Mouse (Mus musculus) heart, embryonic 11.5 days (tissue): ENCODE data around the gene B230219D22Rik. TPM values are rescaled to one million over a fixed set of nuclear protein-coding genes. Genes with fewer than 3 reads are reported as not detected.

ENCODE experiments used
- ATAC-seq: fragments of 200-750 bp; cut with Nextera tagmentation; replicated peaks from 2 replicates; pipeline ENCODE4 v1.8.0; 2017; ENCODE audit warnings: moderate library complexity; ENCODE audit not compliant: insufficient number of reproducible peaks, low FRiP score, low TSS enrichment
- H3K27ac ChIP-seq: fragments of 300-500 bp; sonication (generic); 2 replicates; pipeline ENCODE4 v1.5.1; 2014; ENCODE audit warnings: mild to moderate bottlenecking, low read depth, low read length
- H3K27me3 ChIP-seq: fragments of 300-500 bp; sonication (generic); 2 replicates; pipeline ENCODE4 v1.6.1; 2014; ENCODE audit warnings: mild to moderate bottlenecking, low read length, mixed read lengths; ENCODE audit not compliant: control insufficient read depth, insufficient read depth
- H3K36me3 ChIP-seq: fragments of 300-500 bp; sonication (generic); 2 replicates; pipeline ENCODE4 v1.6.1; 2014; ENCODE audit warnings: mild to moderate bottlenecking, low read length, moderate library complexity, mixed read lengths; ENCODE audit not compliant: control insufficient read depth, insufficient read depth
- H3K4me1 ChIP-seq: fragments of 300-500 bp; sonication (generic); 2 replicates; pipeline ENCODE4 v1.6.1; 2014; ENCODE audit warnings: low read length; ENCODE audit not compliant: control insufficient read depth, insufficient read depth
- H3K4me2 ChIP-seq: fragments of 300-500 bp; sonication (generic); 2 replicates; pipeline ENCODE4 v1.6.1; 2014; ENCODE audit warnings: mild to moderate bottlenecking, moderate library complexity
- H3K4me3 ChIP-seq: fragments of 300-500 bp; sonication (generic); 2 replicates; pipeline ENCODE4 v1.5.1; 2014; ENCODE audit warnings: low read depth, low read length
- H3K9ac ChIP-seq: fragments of 300-500 bp; sonication (generic); 2 replicates; pipeline ENCODE4 v1.6.1; 2014; ENCODE audit warnings: mild to moderate bottlenecking, low read depth, low read length, moderate library complexity
- H3K9me3 ChIP-seq: fragments of 300-500 bp; sonication (generic); replicated peaks from 2 replicates; pipeline ENCODE4 v1.6.1; 2016; ENCODE audit warnings: low read length; ENCODE audit not compliant: control insufficient read depth
- WGBS: fragments of 180-500 bp; shearing (Covaris S2); extraction: QIAGEN DNeasy Blood & Tissue Kit; methylation state at CpG from one replicate; pipeline ENCODE4 v1.1.7; 2014; ENCODE audit not compliant: insufficient replicate concordance; 5-methylcytosine and 5-hydroxymethylcytosine counted together
- polyA plus RNA-seq: library from polyadenylated mRNA; unstranded; fragments of >200 nt; fragmentation: Nextera tagmentation; extraction: Ambion mirVana; gene quantifications from 2 replicates; pipeline ENCODE4 v1.2.1, GENCODE M21; 2014

The B230219D22Rik gene
- polyA plus RNA-seq, 1 experiment from 2014 or later: 63.0 TPM

DNA sequence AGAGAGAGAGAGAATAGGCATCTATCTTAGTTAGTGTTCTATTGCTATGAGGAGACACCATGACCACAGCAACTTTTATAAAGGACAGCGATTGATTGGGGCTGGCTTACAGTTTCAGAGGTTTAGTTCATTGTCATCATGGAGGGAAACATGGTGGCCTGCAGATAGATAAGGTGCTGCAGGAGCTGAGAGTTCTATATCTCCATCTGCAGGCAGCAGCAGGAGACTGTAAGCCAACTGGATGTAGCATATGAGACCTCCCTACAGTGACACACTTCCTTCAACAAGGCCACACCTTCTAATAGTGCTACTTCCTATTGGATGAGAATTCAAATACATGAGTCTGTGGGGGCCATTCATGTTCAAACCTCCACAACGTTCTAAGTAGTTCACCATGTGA lies 39.2 kb downstream of the B230219D22Rik start:
- Histone ChIP-seq H3K9ac (no peak overlapping the region), H3K27ac (no peak overlapping the region), H3K9me3 (no peaks in the 10 kb centered on the region), H3K4me1 (no peaks in the 10 kb centered on the region), H3K27me3 (no peaks in the 10 kb centered on the region), H3K4me2 (no peak overlapping the region), H3K4me3 (no peak overlapping the region), H3K36me3 (no peaks in the 10 kb centered on the region)
- ATAC-seq: no peak
- 72% methylated on average over 2 of the region's 2 CpGs for WGBS

- WGBS: 83% methylated on average over 22 of the region's 22 CpGs
- H3K27ac ChIP-seq: no peak overlapping the region
- H3K36me3 ChIP-seq: no peaks in the 10 kb centered on the region
- no peaks in the 10 kb centered on the region for H3K9me3 ChIP-seq
- H3K9ac ChIP-seq: no peak overlapping the region
- no peaks in the 10 kb centered on the region for H3K27me3 ChIP-seq
- H3K4me1 ChIP-seq: no peaks in the 10 kb centered on the region
- H3K4me3 ChIP-seq: no peak overlapping the region
- no peak overlapping the region for H3K4me2 ChIP-seq
- no peak for ATAC-seq
These were observed 40.9 kb downstream of the B230219D22Rik start for GRCm38 (mm10) chr13:55733628-55734502.

- H3K4me1 ChIP-seq: no peaks in the 10 kb centered on the region
- no peak overlapping the region for H3K4me3 ChIP-seq
- 86% methylated on average over 8 of the region's 8 CpGs for WGBS
- no peaks in the 10 kb centered on the region for H3K27me3 ChIP-seq
- no peak overlapping the region for H3K9ac ChIP-seq
- no peak overlapping the region for H3K27ac ChIP-seq
- no peaks in the 10 kb centered on the region for H3K36me3 ChIP-seq
- no peaks in the 10 kb centered on the region for H3K9me3 ChIP-seq
- no peak for ATAC-seq
- H3K4me2 ChIP-seq: no peak overlapping the region
These were observed 45.0 kb downstream of the B230219D22Rik start for GRCm38 (mm10) chr13:55737885-55738284.

- Histone ChIP-seq H3K27me3 (no peaks in the 10 kb centered on the region), H3K9ac (0 out of 2 replicates have a peak overlapping the region, but pooled peaks have one; percentile 8), H3K27ac (no peak overlapping the region), H3K4me3 (no peak overlapping the region), H3K9me3 (no peaks in the 10 kb centered on the region), H3K4me1 (no peaks in the 10 kb centered on the region), H3K4me2 (no peak overlapping the region), H3K36me3 (no peaks in the 10 kb centered on the region)
- no peak for ATAC-seq
- 65% methylated on average over 8 of the region's 8 CpGs for WGBS
These were observed 49.4 kb downstream of the B230219D22Rik start for GRCm38 (mm10) chr13:55742306-55742705.

Other genes with a start within 250 kb of the B230219D22Rik start
- 24.3 and 26.9 TPM in 2 replicates for gene Grk6, start 248.1 kb upstream of the B230219D22Rik start, polyA plus RNA-seq
- gene Prr7, start 228.9 kb upstream of the B230219D22Rik start, polyA plus RNA-seq: 0.21 and 0.34 TPM in 2 replicates
- gene Dbn1, start 205.0 kb upstream of the B230219D22Rik start, polyA plus RNA-seq: 64.1 and 83.0 TPM in 2 replicates
- gene Pdlim7, start 179.4 kb upstream of the B230219D22Rik start, polyA plus RNA-seq: 439 and 451 TPM in 2 replicates
- gene Dok3, start 163.8 kb upstream of the B230219D22Rik start, polyA plus RNA-seq: 0.90 and 1.1 TPM in 2 replicates
- gene Ddx41, start 156.5 kb upstream of the B230219D22Rik start, polyA plus RNA-seq: 36.5 and 39.9 TPM in 2 replicates
- gene Fam193b, start 122.0 kb upstream of the B230219D22Rik start, polyA plus RNA-seq: 19.1 and 21.9 TPM in 2 replicates
- gene Tmed9, start 119.4 kb upstream of the B230219D22Rik start, polyA plus RNA-seq: 58.5 and 63.3 TPM in 2 replicates
- 15.8 and 18.8 TPM in 2 replicates for gene B4galt7, start 93.2 kb upstream of the B230219D22Rik start, polyA plus RNA-seq
- 36.4 and 38.4 TPM in 2 replicates for gene Caml, start 70.1 kb upstream of the B230219D22Rik start, polyA plus RNA-seq
- 32.4 and 34.2 TPM in 2 replicates for gene Ddx46, start 58.1 kb upstream of the B230219D22Rik start, polyA plus RNA-seq
- gene Txndc15, start 21.5 kb downstream of the B230219D22Rik start, polyA plus RNA-seq: 61.1 and 69.5 TPM in 2 replicates
- 59.1 and 64.6 TPM in 2 replicates for gene Pcbd2, start 34.2 kb downstream of the B230219D22Rik start, polyA plus RNA-seq
- 0.11 and 0.23 TPM in 2 replicates for gene Catsper3, start 91.4 kb downstream of the B230219D22Rik start, polyA plus RNA-seq
- 0.51 and 1.2 TPM in 2 replicates for gene Pitx1, start 143.1 kb downstream of the B230219D22Rik start, polyA plus RNA-seq